Mouse (Mus musculus) stomach, embryonic 15.5 days (tissue): ENCODE measurements around the gene Rusc2. TPM values are rescaled to one million over a fixed set of nuclear protein-coding genes. Genes with fewer than 3 reads are reported as not detected.

ENCODE experiments used
- ATAC-seq: fragments of 200-750 bp; cut with Nextera tagmentation; 2 replicates; pipeline ENCODE4 v1.8.0; 2017; ENCODE audit warnings: low read depth, moderate number of reproducible peaks, moderate TSS enrichment; ENCODE audit not compliant: insufficient read depth, low FRiP score
- H3K27ac ChIP-seq: fragments of 300-500 bp; sonication (generic); 2 replicates; pipeline ENCODE4 v1.5.1; 2015; ENCODE audit warnings: mild to moderate bottlenecking, inconsistent platforms
- H3K27me3 ChIP-seq: fragments of 300-500 bp; sonication (generic); replicated peaks from 2 replicates; pipeline ENCODE4 v1.6.1; 2015; ENCODE audit warnings: inconsistent platforms
- H3K36me3 ChIP-seq: fragments of 300-500 bp; sonication (generic); 2 replicates; pipeline ENCODE4 v1.6.1; 2015; ENCODE audit warnings: inconsistent platforms
- H3K4me1 ChIP-seq: fragments of 300-500 bp; sonication (generic); 2 replicates; pipeline ENCODE4 v1.6.1; 2015; ENCODE audit warnings: inconsistent platforms
- H3K4me2 ChIP-seq: fragments of 300-500 bp; sonication (generic); 2 replicates; pipeline ENCODE4 v1.6.1; 2015; ENCODE audit warnings: mild to moderate bottlenecking, inconsistent platforms
- H3K4me3 ChIP-seq: fragments of 300-500 bp; sonication (generic); replicated peaks from 2 replicates; pipeline ENCODE4 v1.5.1; 2015; ENCODE audit warnings: inconsistent platforms
- H3K9ac ChIP-seq: fragments of 300-500 bp; sonication (generic); 2 replicates; pipeline ENCODE4 v1.6.1; 2015; ENCODE audit warnings: inconsistent platforms
- H3K9me3 ChIP-seq: fragments of 300-500 bp; sonication (generic); 2 replicates; pipeline ENCODE4 v1.6.1; 2016; ENCODE audit warnings: inconsistent platforms
- WGBS: fragments of 180-500 bp; shearing (Covaris S2); methylation state at CpG from one replicate; pipeline ENCODE4 v1.1.7; 2015; 5-methylcytosine and 5-hydroxymethylcytosine counted together
- polyA plus RNA-seq: library from polyadenylated mRNA; unstranded; fragments of >200 nt; fragmentation: Nextera tagmentation; extraction: Ambion mirVana; gene quantifications from 2 replicates; pipeline ENCODE4 v1.2.1, GENCODE M21; 2015

Rusc2 gene
- polyA plus RNA-seq, 1 experiment from 2014 or later, result 17.2 TPM

- Histone ChIP-seq H3K27ac (no peak overlapping the region), H3K36me3 (no peaks in the 10 kb centered on the region), H3K9ac (no peak overlapping the region), H3K27me3 (no peaks in the 10 kb centered on the region), H3K9me3 (no peaks in the 10 kb centered on the region), H3K4me3 (no peak overlapping the region), H3K4me1 (no peaks in the 10 kb centered on the region), H3K4me2 (no peak overlapping the region)
- no peak for ATAC-seq
- WGBS, result 89% methylated on average over 9 of the region's 9 CpGs
Measured at GRCm38 (mm10) chr4:43367787-43368186, 14.0 kb upstream of the Rusc2 start.

- WGBS, result 61% methylated on average over 11 of the region's 11 CpGs
- ATAC-seq, result no peak
Measured at GRCm38 (mm10) chr4:43371406-43371805, 10.4 kb upstream of the Rusc2 start.

GRCm38 (mm10) chr4:43372155-43372554, 9.6 kb upstream of the Rusc2 start:
- no peak overlapping the region for H3K27ac ChIP-seq
- H3K27me3 ChIP-seq, result no peaks in the 10 kb centered on the region
- H3K9ac ChIP-seq, result no peak overlapping the region
- no peaks in the 10 kb centered on the region for H3K4me1 ChIP-seq
- WGBS, result 68% methylated on average over 4 of the region's 4 CpGs
- no peaks in the 10 kb centered on the region for H3K36me3 ChIP-seq
- H3K4me2 ChIP-seq, result no peak overlapping the region
- no peak for ATAC-seq
- no peaks in the 10 kb centered on the region for H3K9me3 ChIP-seq
- H3K4me3 ChIP-seq, result no peak overlapping the region

More at GRCm38 (mm10) chr4:43371406-43371805, 10.4 kb upstream of the Rusc2 start:
- H3K9me3 ChIP-seq, result no peaks in the 10 kb centered on the region
- H3K9ac ChIP-seq, result no peak overlapping the region
- H3K4me2 ChIP-seq, result no peak overlapping the region
- H3K36me3 ChIP-seq, result no peaks in the 10 kb centered on the region
- H3K4me1 ChIP-seq, result no peaks in the 10 kb centered on the region
- H3K4me3 ChIP-seq, result no peak overlapping the region
- no peaks in the 10 kb centered on the region for H3K27me3 ChIP-seq
- H3K27ac ChIP-seq, result no peak overlapping the region

- H3K27ac ChIP-seq, result no peak overlapping the region
- H3K9ac ChIP-seq, result no peak overlapping the region
- no peak overlapping the region for H3K4me2 ChIP-seq
- H3K4me3 ChIP-seq, result no peak overlapping the region
- H3K9me3 ChIP-seq, result no peaks in the 10 kb centered on the region
- WGBS, result 82% methylated on average over 4 of the region's 4 CpGs
- H3K4me1 ChIP-seq, result no peaks in the 10 kb centered on the region
- no peaks in the 10 kb centered on the region for H3K27me3 ChIP-seq
- ATAC-seq, result no peak
- no peaks in the 10 kb centered on the region for H3K36me3 ChIP-seq
Measured at GRCm38 (mm10) chr4:43374266-43374665, 7.5 kb upstream of the Rusc2 start.

GRCm38 (mm10) chr4:43379601-43380000, 2.2 kb upstream of the Rusc2 start:
- Histone ChIP-seq H3K27me3 (no peaks in the 10 kb centered on the region), H3K4me1 (peaks cover 11% of the 10 kb centered on the region), H3K4me3 (no peak overlapping the region), H3K9ac (no peak overlapping the region), H3K4me2 (no peak overlapping the region), H3K27ac (no peak overlapping the region), H3K36me3 (no peaks in the 10 kb centered on the region), H3K9me3 (no peaks in the 10 kb centered on the region)
- 92% methylated on average over 6 of the region's 6 CpGs for WGBS
- no peak for ATAC-seq

GRCm38 (mm10) chr4:43380951-43381350, 828 bp upstream of the Rusc2 start:
- H3K4me1 ChIP-seq, result peaks cover 11% of the 10 kb centered on the region
- H3K27me3 ChIP-seq, result no peaks in the 10 kb centered on the region
- H3K4me2 ChIP-seq, result peak overlapping the region; percentile 89
- no peak for ATAC-seq
- no peak overlapping the region for H3K27ac ChIP-seq
- H3K36me3 ChIP-seq, result no peaks in the 10 kb centered on the region
- peak overlapping the region; percentile 80 for H3K4me3 ChIP-seq
- 0 out of 2 replicates have a peak overlapping the region, but pooled peaks have one; percentile 44 for H3K9ac ChIP-seq
- H3K9me3 ChIP-seq, result no peaks in the 10 kb centered on the region
- WGBS, result 30% methylated on average over 10 of the region's 10 CpGs

GRCm38 (mm10) chr4:43382155-43383020, 609 bp downstream of the Rusc2 start:
- Histone ChIP-seq H3K36me3 (no peaks in the 10 kb centered on the region), H3K4me1 (peaks cover 11% of the 10 kb centered on the region), H3K4me2 (peak overlapping the region; percentile 89), H3K9ac (peak overlapping the region; percentile 77), H3K27ac (peak overlapping the region; percentile 68), H3K9me3 (no peaks in the 10 kb centered on the region), H3K27me3 (no peaks in the 10 kb centered on the region), H3K4me3 (peak overlapping the region; percentile 80)
- WGBS, result 5% methylated on average over 29 of the region's 33 CpGs
- peak; percentile 63 for ATAC-seq

- no peak overlapping the region for H3K27ac ChIP-seq
- WGBS, result 62% methylated on average over 11 of the region's 11 CpGs
- peaks cover 11% of the 10 kb centered on the region for H3K4me1 ChIP-seq
- H3K27me3 ChIP-seq, result no peaks in the 10 kb centered on the region
- H3K4me3 ChIP-seq, result no peak overlapping the region
- no peaks in the 10 kb centered on the region for H3K9me3 ChIP-seq
- no peak for ATAC-seq
- H3K9ac ChIP-seq, result no peak overlapping the region
- peak overlapping the region; percentile 89 for H3K4me2 ChIP-seq
- H3K36me3 ChIP-seq, result no peaks in the 10 kb centered on the region
Measured at GRCm38 (mm10) chr4:43383246-43384082, 1.7 kb downstream of the Rusc2 start.

GRCm38 (mm10) chr4:43384083-43384460, 2.3 kb downstream of the Rusc2 start:
- H3K4me3 ChIP-seq, result no peak overlapping the region
- no peak overlapping the region for H3K27ac ChIP-seq
- no peak for ATAC-seq
- H3K4me1 ChIP-seq, result peaks cover 11% of the 10 kb centered on the region
- H3K4me2 ChIP-seq, result no peak overlapping the region
- H3K27me3 ChIP-seq, result no peaks in the 10 kb centered on the region
- H3K9me3 ChIP-seq, result no peaks in the 10 kb centered on the region
- H3K9ac ChIP-seq, result no peak overlapping the region
- WGBS, result 81% methylated on average over 5 of the region's 5 CpGs
- no peaks in the 10 kb centered on the region for H3K36me3 ChIP-seq

- Histone ChIP-seq H3K27ac (no peak overlapping the region), H3K4me2 (no peak overlapping the region), H3K4me3 (no peak overlapping the region), H3K36me3 (no peaks in the 10 kb centered on the region), H3K9me3 (no peaks in the 10 kb centered on the region), H3K27me3 (no peaks in the 10 kb centered on the region), H3K9ac (no peak overlapping the region), H3K4me1 (peaks cover 11% of the 10 kb centered on the region)
- ATAC-seq, result no peak
- WGBS, result 80% methylated on average over 3 of the region's 3 CpGs
Measured at GRCm38 (mm10) chr4:43384541-43384940, 2.8 kb downstream of the Rusc2 start.

- no peaks in the 10 kb centered on the region for H3K36me3 ChIP-seq
- H3K27me3 ChIP-seq, result no peaks in the 10 kb centered on the region
- no peak overlapping the region for H3K27ac ChIP-seq
- no peak overlapping the region for H3K4me3 ChIP-seq
- peaks cover 4% of the 10 kb centered on the region for H3K4me1 ChIP-seq
- no peaks in the 10 kb centered on the region for H3K9me3 ChIP-seq
- ATAC-seq, result no peak
- no peak overlapping the region for H3K4me2 ChIP-seq
- H3K9ac ChIP-seq, result no peak overlapping the region
Measured at GRCm38 (mm10) chr4:43386932-43387331, 5.2 kb downstream of the Rusc2 start.

GRCm38 (mm10) chr4:43389390-43389789, 7.6 kb downstream of the Rusc2 start:
- Histone ChIP-seq H3K4me1 (peaks cover 7% of the 10 kb centered on the region; the same call in 1 of the 2 replicates), H3K4me3 (no peak overlapping the region), H3K9me3 (no peaks in the 10 kb centered on the region), H3K27me3 (no peaks in the 10 kb centered on the region), H3K4me2 (no peak overlapping the region), H3K9ac (no peak overlapping the region), H3K27ac (no peak overlapping the region), H3K36me3 (no peaks in the 10 kb centered on the region)
- ATAC-seq, result no peak
- WGBS, result 68% methylated on average over 2 of the region's 2 CpGs
